In the genomic region with DNA sequence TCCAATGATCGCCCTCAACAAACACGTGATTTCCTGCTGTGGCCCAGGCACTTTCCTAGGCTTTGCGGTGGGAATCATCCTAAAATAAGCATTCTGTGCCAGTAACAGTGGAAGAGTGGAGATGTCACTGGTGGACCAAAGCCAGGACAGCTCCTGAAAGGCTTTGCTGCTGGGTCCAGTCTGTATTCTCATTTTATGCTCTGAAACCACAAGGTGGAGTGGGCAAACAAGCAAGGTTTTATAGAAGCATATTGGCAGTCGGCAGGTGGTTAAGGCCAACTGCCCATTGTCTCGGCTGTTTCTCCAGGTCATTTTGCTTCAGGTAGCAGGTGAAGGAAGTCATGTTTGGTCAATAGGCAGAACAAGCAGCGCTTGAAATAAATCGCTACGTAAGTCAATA, we compare ENCODE assay signal across 16 mouse cellular contexts. TPM values are rescaled to one million over a fixed set of nuclear protein-coding genes. Genes with fewer than 3 reads are reported as not detected.
DNase-seq lines count a peak whose midpoint lies in the region; ATAC-seq lines count a peak whose summit lies in the region.
"Had no signal": no experiment of that assay in that cellular context is flagged by ENCODE, and none has a peak within 500 bp of the region (broad histone marks: within the 10 kb centered on the region; RNA-seq: fewer than 3 reads in every experiment).

No protein-coding gene starts in this region.

- H3K4me3 ChIP-seq in forebrain, embryonic 13.5 days = no peak overlapping the region
- H3K4me3 ChIP-seq in forebrain, embryonic 16.5 days (replicated peaks; ENCODE audit: low read length) = no peak overlapping the region
- H3K4me3 ChIP-seq in liver, embryonic 13.5 days (replicated peaks) = no peak overlapping the region
- H3K4me3 ChIP-seq: embryonic facial prominence, embryonic 10.5 days; limb, embryonic 13.5 days; midbrain, embryonic 15.5 days had no signal

- DNase-seq in liver, embryonic 13.5 days = no peak
- DNase-seq in liver = no peak
- DNase-seq in brain, adult 2 months (ENCODE audit: low read depth, low spot score) = peak; percentile 93
- peak; percentile 78 to 85 for DNase-seq in cerebellum, postnatal 25 days
- no peak for DNase-seq in kidney, adult 8-10 months
- DNase-seq: adrenal gland, adult 2 months; retina, postnatal 1 day; spleen, adult 18-20 months; thymus, adult 18-20 months had no signal

- no peak overlapping the region for H3K27ac ChIP-seq in forebrain, embryonic 13.5 days
- no peak overlapping the region for H3K27ac ChIP-seq in forebrain, embryonic 16.5 days (ENCODE audit: low read length)
- no peak overlapping the region; the same call in 1 of the 2 replicates for H3K27ac ChIP-seq in liver, embryonic 13.5 days
- H3K27ac ChIP-seq: embryonic facial prominence, embryonic 10.5 days; limb, embryonic 13.5 days; macrophage; midbrain, embryonic 15.5 days had no signal

- 85% methylated on average over 8 of the region's 8 CpGs for WGBS in forebrain, embryonic 13.5 days
- 84% methylated on average over 8 of the region's 8 CpGs for WGBS in forebrain, embryonic 16.5 days
- WGBS in liver, embryonic 13.5 days (ENCODE audit: insufficient replicate concordance) = 62% methylated on average over 8 of the region's 8 CpGs

- H3K4me1 ChIP-seq in forebrain, embryonic 13.5 days = peaks cover 44% of the 10 kb centered on the region
- peaks cover 24% of the 10 kb centered on the region for H3K4me1 ChIP-seq in forebrain, embryonic 16.5 days (replicated peaks; ENCODE audit: control insufficient read depth, insufficient read depth, low read length)
- H3K4me1 ChIP-seq in liver, embryonic 13.5 days (replicated peaks) = peaks cover 81% of the 10 kb centered on the region

- 0 out of 2 replicates have a peak overlapping the region, but pooled peaks have one; percentile 13 for H3K9ac ChIP-seq in forebrain, embryonic 13.5 days
- no peak overlapping the region for H3K9ac ChIP-seq in forebrain, embryonic 16.5 days (replicated peaks; ENCODE audit: low read depth, low read length)
- 0 out of 2 replicates have a peak overlapping the region, but pooled peaks have one; percentile 6 for H3K9ac ChIP-seq in liver, embryonic 13.5 days
- H3K9ac ChIP-seq: limb, embryonic 13.5 days; midbrain, embryonic 15.5 days had no signal

- H3K9me3 ChIP-seq in forebrain, embryonic 13.5 days (replicated peaks) = no peaks in the 10 kb centered on the region
- no peaks in the 10 kb centered on the region for H3K9me3 ChIP-seq in forebrain, embryonic 16.5 days (ENCODE audit: control insufficient read depth, low read length)
- no peaks in the 10 kb centered on the region for H3K9me3 ChIP-seq in liver, embryonic 13.5 days (replicated peaks)
- H3K9me3 ChIP-seq: embryonic facial prominence, embryonic 10.5 days; limb, embryonic 13.5 days; midbrain, embryonic 15.5 days had no signal

- no peaks in the 10 kb centered on the region for H3K36me3 ChIP-seq in forebrain, embryonic 13.5 days (ENCODE audit: poor library complexity, severe bottlenecking)
- H3K36me3 ChIP-seq in forebrain, embryonic 16.5 days (ENCODE audit: control insufficient read depth, insufficient read depth) = no peaks in the 10 kb centered on the region
- no peaks in the 10 kb centered on the region for H3K36me3 ChIP-seq in liver, embryonic 13.5 days
- H3K36me3 ChIP-seq: limb, embryonic 13.5 days; midbrain, embryonic 15.5 days had no signal

- no peak for ATAC-seq in forebrain, embryonic 13.5 days
- no peak for ATAC-seq in forebrain, embryonic 16.5 days
- no peak for ATAC-seq in liver, embryonic 13.5 days (ENCODE audit: low read depth)
- ATAC-seq in CD4-positive, CD25-positive, alpha-beta regulatory T cell, adult 4 months = no peak
- ATAC-seq: midbrain, embryonic 15.5 days had no signal

- no peaks in the 10 kb centered on the region for H3K27me3 ChIP-seq in forebrain, embryonic 13.5 days
- H3K27me3 ChIP-seq in forebrain, embryonic 16.5 days (replicated peaks; ENCODE audit: control insufficient read depth, insufficient read depth, low read length) = no peaks in the 10 kb centered on the region
- H3K27me3 ChIP-seq in liver, embryonic 13.5 days = peaks cover 9% of the 10 kb centered on the region; the same call in 1 of the 2 replicates
- H3K27me3 ChIP-seq: limb, embryonic 13.5 days; midbrain, embryonic 15.5 days had no signal

- H3K4me2 ChIP-seq in forebrain, embryonic 13.5 days = no peak overlapping the region
- no peak overlapping the region for H3K4me2 ChIP-seq in forebrain, embryonic 16.5 days (ENCODE audit: low read length)
- no peak overlapping the region for H3K4me2 ChIP-seq in liver, embryonic 13.5 days
- H3K4me2 ChIP-seq: limb, embryonic 13.5 days; midbrain, embryonic 15.5 days had no signal

RNA-seq across cellular contexts. Expression of a gene that starts 3.2 kb away (rescaled TPM):
- polyA plus RNA-seq in forebrain, embryonic 13.5 days (2015; fragmentation: Nextera tagmentation; extraction: Ambion mirVana) = 127 and 131 TPM in 2 replicates
- polyA plus RNA-seq in forebrain, embryonic 16.5 days (2015; fragmentation: Nextera tagmentation; extraction: Ambion mirVana) = 138 and 145 TPM in 2 replicates
- polyA plus RNA-seq in liver, embryonic 13.5 days (2015; fragmentation: Nextera tagmentation; extraction: Ambion mirVana) = 31.9 and 36.0 TPM in 2 replicates
- under 1 TPM; 0.15 to 0.92 TPM for polyA plus RNA-seq in CD4-positive, CD25-positive, alpha-beta regulatory T cell, adult 4 months (2017; shearing (Covaris generic))

Comparison
In these comparisons a context has a peak if more than half of its experiments do, and no peak if none do; other contexts are left out.
1. DNase-seq: peak in brain, adult 2 months (single experiment) and cerebellum, postnatal 25 days (2 of 2); none in liver, embryonic 13.5 days (single experiment), liver (single experiment) and kidney, adult 8-10 months (0 of 2).
2. RNA of a gene that starts 3.2 kb away (polyA plus RNA-seq): 138 to 145 TPM in forebrain, embryonic 16.5 days, 127 to 131 TPM in forebrain, embryonic 13.5 days and 31.9 to 36.0 TPM in liver, embryonic 13.5 days; 0.15 to 0.92 TPM in CD4-positive, CD25-positive, alpha-beta regulatory T cell, adult 4 months; every median in the first group is over 10 times any median in the second.